Mouse (Mus musculus) fat pad, adult 2 months (tissue): ENCODE measurements around the gene Frem2.

ENCODE experiments used
- DNase-seq: peaks from one replicate; pipeline ENCODE4 v3.0.0-alpha.2; 2011; ENCODE audit warnings: low read depth, low spot score; ENCODE audit errors: extremely low read depth

The Frem2 gene

GRCm38 (mm10) chr3:53469650-53470049 is 187.5 kb downstream of the Frem2 start:
- DNase-seq = no peak

- DNase-seq = no peak
Measured at GRCm38 (mm10) chr3:53467356-53467755, 189.8 kb downstream of the Frem2 start.

- DNase-seq = no peak
Measured at GRCm38 (mm10) chr3:53466481-53466880, 190.7 kb downstream of the Frem2 start.

- no peak for DNase-seq
Measured at GRCm38 (mm10) chr3:53465330-53465729, 191.8 kb downstream of the Frem2 start.

GRCm38 (mm10) chr3:53464146-53464698 is 192.9 kb downstream of the Frem2 start:
- DNase-seq = no peak
